Mouse (Mus musculus): ENCODE results near the gene Cyb5r4. TPM values are rescaled to one million over a fixed set of nuclear protein-coding genes. Genes with fewer than 3 reads are reported as not detected.
"Not testable (repeated sequence)": the region's sequence is repeated elsewhere in the genome, so short reads cannot be mapped to it uniquely, and the experiment has no call there.

The Cyb5r4 gene
- total RNA-seq, 2 experiments from 2014 or later: 33.2 to 33.5 TPM

DNA sequence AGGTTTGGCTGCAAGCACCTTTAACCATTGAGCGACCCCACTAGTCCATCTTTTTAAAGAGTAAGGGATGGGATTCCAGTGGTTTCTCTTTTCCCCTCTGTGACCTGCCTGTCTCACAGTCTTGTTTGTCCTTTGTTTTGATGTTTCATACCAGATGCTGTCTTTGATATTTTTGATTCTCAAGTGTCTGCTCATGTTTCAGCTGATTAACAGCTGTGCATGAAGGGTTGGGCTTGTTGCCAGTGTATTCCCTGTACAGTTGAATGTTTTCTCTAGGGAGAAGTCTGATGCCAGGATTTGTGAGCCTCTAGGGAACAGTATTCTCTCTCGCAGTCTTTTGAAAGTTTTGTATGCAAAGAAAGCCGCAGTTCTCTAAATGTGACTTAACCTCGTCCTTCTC, 27.6 kb downstream of the Cyb5r4 start:
- Histone ChIP-seq H3K27ac (no peak overlapping the region), H3K4me3 (no peak overlapping the region)
- peak in 1 of 2 experiments; percentile 11 for DNase-seq (ENCODE audit: low spot score in 2 of 2)
- TF ChIP-seq CTCF (conservative IDR thresholded peaks at IDR 0.05): no peak

DNA sequence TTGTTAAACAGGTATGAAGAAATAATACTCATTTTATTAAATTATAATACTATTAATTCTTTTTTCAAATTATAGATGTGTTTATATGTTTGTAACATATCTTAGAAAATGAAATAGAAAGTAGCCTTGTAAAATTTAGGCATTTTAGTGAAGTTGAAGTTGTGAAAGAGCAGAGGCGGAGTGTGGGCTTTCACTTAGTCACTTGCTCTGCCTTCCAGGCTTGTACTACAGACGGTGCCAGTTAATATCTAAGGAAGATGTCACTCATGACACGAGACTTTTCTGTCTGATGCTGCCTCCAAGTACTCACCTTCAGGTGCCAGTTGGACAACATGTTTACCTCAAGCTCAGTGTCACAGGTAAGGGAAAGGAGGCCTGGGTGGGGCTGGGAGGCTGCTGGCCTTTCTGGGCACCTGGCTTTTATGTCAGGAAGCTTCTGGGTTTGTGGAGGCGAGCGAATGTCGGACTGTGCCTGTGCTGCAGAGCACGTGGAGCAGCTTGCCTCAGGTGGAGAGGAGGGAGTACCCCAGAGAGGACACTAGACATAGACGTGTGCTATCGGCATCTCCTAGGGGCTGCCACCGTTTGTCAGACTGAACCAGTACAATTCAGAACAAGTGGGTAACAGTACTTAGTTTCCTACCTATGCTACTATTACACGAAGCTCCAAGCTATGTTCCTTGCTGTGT, 33.9 kb downstream of the Cyb5r4 start:
- no peak for TF ChIP-seq CTCF (conservative IDR thresholded peaks at IDR 0.05)
- no peak overlapping the region for H3K4me3 ChIP-seq
- no peak for DNase-seq (ENCODE audit: low spot score in 2 of 2)
- no peak overlapping the region for H3K27ac ChIP-seq

DNA sequence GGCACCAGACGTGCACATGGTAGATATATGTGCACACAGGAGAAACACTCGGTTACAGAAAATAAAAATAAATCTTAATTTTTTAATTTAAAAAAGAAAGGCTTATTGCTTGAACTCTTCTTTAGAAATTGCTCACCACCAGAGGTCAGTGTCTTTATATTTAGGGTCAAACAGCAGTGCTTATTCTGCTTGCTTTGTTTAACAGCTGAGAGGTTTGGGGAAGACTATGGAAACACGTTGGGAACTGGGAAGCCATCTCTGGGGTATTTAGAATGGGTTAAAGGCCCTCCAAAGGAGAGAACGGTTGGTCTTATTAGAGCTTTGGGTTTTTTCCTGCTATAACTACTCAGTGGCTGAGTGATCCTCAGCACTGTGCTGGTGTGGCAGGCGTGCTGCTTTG, 40.5 kb downstream of the Cyb5r4 start:
- no peak; the same call in 1 of the 2 replicates for TF ChIP-seq CTCF (conservative IDR thresholded peaks at IDR 0.05)
- no peak for DNase-seq (ENCODE audit: low spot score in 2 of 2)
- Histone ChIP-seq H3K27ac (no peak overlapping the region), H3K4me3 (no peak overlapping the region)

DNA sequence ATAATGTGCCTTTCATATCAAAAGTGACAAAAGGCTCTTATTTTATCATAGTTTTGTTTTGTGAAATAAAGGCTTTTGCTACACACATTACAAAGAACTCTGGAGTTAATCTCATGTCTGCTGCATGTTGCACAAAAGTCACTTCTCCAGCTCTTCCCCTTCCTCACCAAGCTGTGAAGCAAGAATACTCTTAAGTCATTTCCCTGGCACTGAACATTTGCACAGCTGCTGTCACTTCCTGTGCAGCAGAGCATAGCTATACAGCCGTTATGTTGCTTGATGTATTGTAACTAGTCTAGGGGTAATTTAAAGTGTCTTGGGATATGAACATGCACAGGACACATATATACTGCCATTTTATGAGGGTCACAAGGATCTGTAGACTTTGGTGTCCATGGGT, 46.3 kb downstream of the Cyb5r4 start:
- DNase-seq (ENCODE audit: low spot score in 2 of 2): no peak
- H3K27ac ChIP-seq: no peak overlapping the region
- H3K4me3 ChIP-seq: no peak overlapping the region
- no peak for TF ChIP-seq CTCF (conservative IDR thresholded peaks at IDR 0.05)

DNA sequence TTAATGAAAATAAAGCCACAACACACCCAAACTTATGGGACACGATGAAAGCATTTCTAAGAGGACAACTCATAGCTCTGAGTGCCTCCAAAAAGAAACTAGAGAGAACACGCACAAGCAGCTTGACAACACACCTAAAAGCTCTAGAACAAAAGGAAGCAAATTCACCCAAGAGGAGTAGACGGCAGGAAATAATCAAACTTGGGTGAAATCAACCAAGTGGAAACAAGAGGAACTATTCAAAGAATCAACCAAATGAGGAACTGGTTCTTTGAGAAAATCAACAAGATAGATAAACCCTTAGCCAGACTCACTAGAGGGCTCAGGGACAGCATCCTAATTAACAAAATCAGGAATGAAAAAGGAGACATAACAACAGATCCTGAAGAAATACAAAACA, 49.8 kb downstream of the Cyb5r4 start:
- not testable (repeated sequence) for DNase-seq (ENCODE audit: low spot score in 2 of 2); H3K27ac ChIP-seq; H3K4me3 ChIP-seq

DNA sequence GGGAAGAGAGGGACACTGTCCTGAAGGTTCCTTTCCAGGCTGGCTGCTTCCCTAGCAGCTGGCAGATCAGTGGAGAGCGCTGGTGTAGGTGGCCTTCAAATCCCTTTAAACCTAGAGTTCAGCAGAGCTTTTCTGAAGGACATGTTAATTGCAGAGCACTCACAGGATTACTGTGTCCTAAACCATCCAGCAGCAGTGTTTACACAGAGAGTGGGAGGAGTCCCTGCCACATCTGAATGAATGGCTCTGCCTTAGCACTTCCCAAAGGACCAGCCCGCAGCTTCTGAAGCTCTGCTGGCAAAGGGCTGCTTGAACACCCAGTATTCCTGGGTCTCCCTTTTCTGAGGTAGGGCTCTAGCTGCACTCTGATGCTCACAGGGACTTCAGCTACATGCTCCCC, 56.1 kb downstream of the Cyb5r4 start:
- TF ChIP-seq CTCF (conservative IDR thresholded peaks at IDR 0.05): no peak
- no peak overlapping the region for H3K27ac ChIP-seq
- no peak for DNase-seq (ENCODE audit: low spot score in 2 of 2)
- no peak overlapping the region for H3K4me3 ChIP-seq

DNA sequence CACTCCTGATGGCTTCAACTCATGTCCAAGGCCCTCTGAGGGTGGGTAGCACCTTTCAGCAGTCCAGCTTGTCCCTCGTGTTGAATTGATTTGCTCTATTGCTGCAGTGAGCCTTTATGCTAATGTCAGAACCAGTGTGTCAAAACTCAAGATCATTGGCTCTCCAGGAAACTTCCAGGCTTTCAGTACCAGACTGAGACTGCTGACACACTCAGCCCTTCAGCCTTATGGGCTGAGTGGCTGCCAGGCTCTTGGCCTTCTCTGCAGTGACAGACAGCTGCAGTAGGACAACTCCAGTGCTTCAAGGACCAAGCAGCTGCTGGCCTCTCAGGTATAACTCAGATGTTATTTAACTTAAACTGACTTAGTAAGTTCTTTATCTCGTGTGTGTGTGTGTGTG, 57.7 kb downstream of the Cyb5r4 start:
- H3K27ac ChIP-seq: no peak overlapping the region
- H3K4me3 ChIP-seq: no peak overlapping the region
- no peak for TF ChIP-seq CTCF (conservative IDR thresholded peaks at IDR 0.05)
- no peak for DNase-seq (ENCODE audit: low spot score in 2 of 2)

DNA sequence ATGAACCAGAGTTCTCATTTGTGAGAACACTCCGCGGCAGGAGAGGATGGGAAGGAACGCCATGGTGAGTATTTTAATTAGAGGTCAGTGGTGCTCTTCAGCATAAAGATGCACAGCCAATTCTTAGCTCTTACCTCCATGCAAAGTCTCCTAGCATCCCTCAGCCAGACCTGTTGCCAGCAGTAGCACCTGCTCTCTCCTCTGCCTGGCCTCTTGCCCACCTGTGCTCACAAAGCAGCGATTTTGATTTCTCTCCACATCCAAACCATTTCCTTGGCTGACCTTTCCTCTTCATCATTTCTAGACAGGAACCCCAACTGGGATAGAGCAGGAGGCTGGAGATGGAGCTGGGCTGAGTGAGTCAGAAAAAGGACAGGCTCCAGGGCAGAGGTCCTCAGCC, 65.2 kb downstream of the Cyb5r4 start:
- DNase-seq (ENCODE audit: low spot score in 2 of 2): no peak
- no peak overlapping the region for H3K27ac ChIP-seq
- H3K4me3 ChIP-seq: no peak overlapping the region
- TF ChIP-seq CTCF (conservative IDR thresholded peaks at IDR 0.05): no peak

DNA sequence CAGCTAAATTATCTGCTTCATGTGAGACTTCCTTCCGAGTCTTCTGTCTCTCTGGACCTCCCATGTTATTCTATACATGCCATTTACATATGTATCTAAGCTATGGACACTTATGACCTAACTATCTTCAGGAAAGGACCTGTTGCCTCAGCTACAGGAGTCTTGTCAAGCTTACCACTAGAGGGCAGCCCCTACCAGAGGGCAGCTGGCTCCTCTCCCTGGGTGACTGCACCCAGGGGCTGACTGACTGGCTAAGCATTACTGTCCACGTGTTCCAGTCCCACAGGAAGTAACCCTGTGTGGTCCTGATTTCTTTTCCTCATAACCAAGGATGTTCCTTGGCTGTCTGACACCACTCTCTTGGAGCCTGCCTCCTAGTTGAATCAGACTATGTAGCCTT, 76.2 kb downstream of the Cyb5r4 start:
- Histone ChIP-seq H3K27ac (no peak overlapping the region), H3K4me3 (no peak overlapping the region)
- TF ChIP-seq CTCF (conservative IDR thresholded peaks at IDR 0.05): peak; percentile 89
- peak; percentile 34 to 59 for DNase-seq (ENCODE audit: low spot score in 2 of 2)

DNA sequence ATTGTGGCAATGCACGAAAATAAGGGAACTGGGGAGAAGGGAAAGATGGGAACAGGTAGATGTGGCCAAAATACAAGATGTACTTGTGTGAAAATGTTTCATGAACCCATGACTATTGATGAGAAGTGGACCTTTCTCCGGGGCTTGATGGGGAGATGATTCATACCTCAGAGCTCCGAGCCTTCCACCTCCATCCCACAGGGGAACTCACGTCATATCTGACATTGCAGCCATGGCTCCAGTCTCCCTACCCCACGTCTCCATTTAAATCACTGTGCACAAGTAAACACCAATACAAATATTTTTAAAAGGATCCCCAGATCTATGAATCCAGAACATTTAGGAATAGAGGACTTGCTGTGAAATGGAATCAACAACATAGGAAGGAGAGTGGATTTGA, 93.2 kb downstream of the Cyb5r4 start:
- H3K4me3 ChIP-seq: no peak overlapping the region
- peak overlapping the region; percentile 58 for H3K27ac ChIP-seq
- no peak for DNase-seq (ENCODE audit: low spot score in 2 of 2)
- TF ChIP-seq CTCF (conservative IDR thresholded peaks at IDR 0.05): no peak

DNA sequence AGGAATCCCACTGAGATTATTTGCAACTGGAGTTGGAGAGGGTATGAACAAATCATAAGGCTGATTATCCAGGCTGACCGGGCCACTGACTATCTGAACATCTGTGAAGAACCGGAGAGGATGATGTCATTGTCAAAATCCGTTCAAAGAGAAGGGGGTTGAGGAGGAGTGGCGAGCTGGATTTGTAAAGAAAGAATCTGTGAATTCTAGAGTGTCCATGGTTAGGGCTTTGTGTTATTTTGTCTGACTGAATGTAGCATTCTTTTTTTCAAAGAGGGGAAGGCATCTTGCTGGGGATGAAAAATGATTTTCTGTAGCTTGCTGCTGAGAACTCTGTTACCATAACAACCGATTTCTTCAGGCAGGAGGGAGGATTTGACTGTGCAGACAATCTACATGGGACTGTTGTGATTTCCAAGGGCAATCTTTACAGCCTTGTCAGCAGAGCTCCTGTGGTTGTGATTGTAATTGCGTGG, 93.7 kb downstream of the Cyb5r4 start:
- peak in 1 of 2 experiments; percentile 30 for DNase-seq (ENCODE audit: low spot score in 2 of 2)
- H3K27ac ChIP-seq: peak overlapping the region; percentile 58
- no peak for TF ChIP-seq CTCF (conservative IDR thresholded peaks at IDR 0.05)
- H3K4me3 ChIP-seq: no peak overlapping the region

DNA sequence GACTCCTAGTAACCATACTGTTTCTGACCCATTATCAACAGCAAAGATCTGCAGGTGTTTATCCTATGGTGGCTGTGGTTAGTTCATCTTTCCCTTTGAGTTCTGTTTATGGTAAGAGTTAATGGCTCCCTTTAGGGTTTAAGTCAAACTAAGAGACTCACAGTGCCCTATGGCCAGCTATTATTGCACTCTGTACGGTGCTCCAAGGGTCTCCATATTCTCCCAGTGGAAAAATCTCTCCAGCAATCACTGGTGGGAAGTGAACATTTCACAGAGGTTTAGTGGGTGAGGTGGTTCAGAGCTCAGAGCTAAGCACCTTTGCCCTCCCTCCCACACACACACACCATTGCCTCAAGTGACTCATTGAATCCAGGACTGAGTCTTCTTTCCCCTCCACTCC, 94.2 kb downstream of the Cyb5r4 start:
- DNase-seq (ENCODE audit: low spot score in 2 of 2): no peak
- no peak for TF ChIP-seq CTCF (conservative IDR thresholded peaks at IDR 0.05)
- Histone ChIP-seq H3K4me3 (no peak overlapping the region), H3K27ac (peak overlapping the region; percentile 58; the same call in 1 of the 2 replicates)

DNA sequence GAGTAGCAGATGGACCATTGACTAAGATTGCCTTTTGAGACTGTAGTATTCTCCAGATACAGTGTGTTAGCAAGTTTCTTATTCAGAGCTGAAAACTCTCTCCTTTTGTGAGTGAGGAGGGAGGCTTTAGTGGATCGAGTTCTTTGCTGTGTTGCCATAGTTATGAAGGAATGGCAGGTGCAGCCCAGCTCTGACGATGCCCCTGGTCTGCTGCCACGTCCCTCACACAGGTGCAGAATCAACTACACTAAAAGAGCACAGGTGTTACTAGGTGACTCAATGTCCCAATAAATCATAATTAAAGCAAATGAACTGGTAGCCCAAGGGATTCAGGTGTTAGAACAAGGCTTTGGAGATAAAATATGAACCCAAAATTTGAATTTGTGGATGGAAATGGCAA, 97.2 kb downstream of the Cyb5r4 start:
- H3K27ac ChIP-seq: no peak overlapping the region
- no peak for TF ChIP-seq CTCF (conservative IDR thresholded peaks at IDR 0.05)
- H3K4me3 ChIP-seq: no peak overlapping the region
- no peak for DNase-seq (ENCODE audit: low spot score in 2 of 2)

DNA sequence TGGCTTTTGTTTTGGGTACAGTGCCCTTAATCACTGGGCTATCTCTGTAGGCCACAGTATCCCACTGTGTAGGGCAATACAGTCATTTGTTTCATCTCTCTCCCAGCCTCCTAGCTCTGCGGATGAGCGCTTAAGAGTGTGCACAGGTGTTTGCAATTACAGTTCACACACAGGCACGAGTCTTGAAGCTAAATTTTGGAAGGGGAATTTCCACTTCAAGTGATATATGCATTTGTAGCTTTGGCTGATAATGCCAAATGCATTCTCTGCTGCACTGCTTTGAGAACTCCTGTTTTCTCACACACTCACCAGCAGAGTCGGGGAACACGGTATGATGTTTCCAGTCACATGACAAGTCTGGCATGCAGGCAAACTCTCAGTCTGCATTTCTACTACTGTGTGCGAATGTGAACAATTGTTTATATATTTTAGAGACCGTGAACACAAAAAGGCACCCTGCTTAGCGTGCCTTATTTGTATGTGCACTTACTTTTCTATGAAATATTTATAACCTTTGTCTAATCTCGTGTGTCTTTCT, 100.2 kb downstream of the Cyb5r4 start:
- no peak for DNase-seq (ENCODE audit: low spot score in 2 of 2)
- Histone ChIP-seq H3K4me3 (no peak overlapping the region), H3K27ac (no peak overlapping the region)
- TF ChIP-seq CTCF (conservative IDR thresholded peaks at IDR 0.05): no peak

DNA sequence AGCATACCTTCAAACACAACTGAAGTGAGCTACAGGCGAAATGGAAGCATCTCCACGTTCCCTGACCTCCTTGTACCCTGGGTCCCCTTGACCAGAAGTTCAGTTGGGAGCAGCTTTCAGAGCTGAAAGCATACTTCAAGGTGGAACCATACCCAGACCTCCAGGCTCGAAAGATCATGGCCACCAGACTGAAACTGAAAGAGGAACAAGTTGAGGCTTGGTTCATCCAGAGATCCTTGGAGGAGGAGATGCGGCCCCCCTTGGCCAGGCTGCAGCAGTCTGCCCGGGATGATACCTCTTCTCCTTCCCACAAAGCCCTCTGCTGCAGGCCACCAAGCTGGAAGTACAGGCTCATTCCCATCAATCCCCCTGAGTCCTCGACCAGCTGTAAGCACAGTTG, 105.2 kb downstream of the Cyb5r4 start:
- H3K4me3 ChIP-seq; DNase-seq (ENCODE audit: low spot score in 2 of 2); H3K27ac ChIP-seq: not testable (repeated sequence)

Data from layer of hippocampus, adult 2 months (tissue).